ENCODE assay signal across 7 mouse cellular contexts in the genomic region with DNA sequence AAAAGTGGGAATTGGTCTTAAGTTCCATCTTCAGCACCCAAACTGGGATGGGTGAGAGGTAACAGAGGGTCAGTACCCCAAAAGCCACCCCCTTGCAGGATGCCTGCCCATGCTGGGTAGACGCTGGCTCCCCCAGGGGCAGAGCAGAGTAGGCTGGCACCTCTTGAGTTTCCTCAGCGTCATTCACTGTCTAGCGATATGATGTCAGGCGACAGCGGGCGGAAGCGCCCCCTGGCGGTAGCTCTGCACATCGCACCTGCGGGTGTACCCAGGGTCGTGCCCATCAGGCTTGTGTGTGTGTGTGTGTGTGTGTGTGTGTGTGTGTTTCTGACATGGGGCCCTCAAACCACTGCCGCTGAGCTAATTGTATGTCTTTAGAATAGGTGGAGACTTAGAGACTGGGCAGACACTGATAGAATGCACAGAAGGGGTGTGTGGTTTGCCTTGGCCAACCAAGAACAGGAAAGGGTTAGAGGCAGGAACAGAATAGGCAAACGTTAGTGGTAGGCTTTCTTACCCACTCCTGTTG. TPM values are rescaled to one million over a fixed set of nuclear protein-coding genes. Genes with fewer than 3 reads are reported as not detected.
DNase-seq lines count a peak whose midpoint lies in the region; ATAC-seq and TF ChIP-seq lines count a peak whose summit lies in the region.

No protein-coding gene starts in this region.

- H3K27me3 ChIP-seq in hindbrain, embryonic 13.5 days: peaks cover 4% of the 10 kb centered on the region; the same call in 1 of the 2 replicates

- no peak overlapping the region for H3K9ac ChIP-seq in hindbrain, embryonic 13.5 days

- DNase-seq in R1 (ENCODE audit: low read depth, low spot score): peak; percentile 72
- peak; percentile 73 for DNase-seq in cerebellum, adult 8-10 months
- peak; percentile 79 to 80 for DNase-seq in left cerebral cortex, adult 2 months (ENCODE audit: extremely low spot score in 1 of 2, low spot score in 2 of 2)
- peak; percentile 83 for DNase-seq in right cerebral cortex, postnatal 14 days

- WGBS in hindbrain, embryonic 13.5 days: 4% methylated on average over 13 of the region's 13 CpGs

- ATAC-seq in frontal cortex, adult (ENCODE audit: low TSS enrichment): peak; percentile 72
- ATAC-seq in hindbrain, embryonic 13.5 days (ENCODE audit: low FRiP score): peak; percentile 59; the same call in 1 of the 2 replicates
- ATAC-seq in megakaryocyte, adult 5-6 weeks (ENCODE audit: poor library complexity, severe bottlenecking): peak; percentile 90

- H3K36me3 ChIP-seq in hindbrain, embryonic 13.5 days: no peaks in the 10 kb centered on the region

- intact Hi-C loops in left cerebral cortex, adult 2 months (cut with DNase I): loop anchor here (2.0 to 10.0 kb wide), 2 partner anchors 147 to 525 kb away; partner anchors contain the start of gene Adnp

- H3K9me3 ChIP-seq in hindbrain, embryonic 13.5 days: no peaks in the 10 kb centered on the region

- no peak overlapping the region for H3K27ac ChIP-seq in hindbrain, embryonic 13.5 days
- H3K27ac ChIP-seq in left cerebral cortex, adult 2 months: no peak overlapping the region

- peak; percentile 87 for TF ChIP-seq CTCF in left cerebral cortex, adult 2 months (IDR thresholded peaks at IDR 0.05)

- no peaks in the 10 kb centered on the region for H3K4me1 ChIP-seq in hindbrain, embryonic 13.5 days (replicated peaks)

- H3K4me3 ChIP-seq in hindbrain, embryonic 13.5 days: no peak overlapping the region
- H3K4me3 ChIP-seq in left cerebral cortex, adult 2 months: no peak overlapping the region

- no peak overlapping the region for H3K4me2 ChIP-seq in hindbrain, embryonic 13.5 days

RNA-seq across cellular contexts. Expression of gene Cebpb, which starts 8.7 kb away (rescaled TPM):
- polyA plus RNA-seq in hindbrain, embryonic 13.5 days (2015; fragmentation: Nextera tagmentation; extraction: Ambion mirVana): 0.60 and 0.88 TPM in 2 replicates
- 10 to 100 TPM; 15.1 to 19.2 TPM for total RNA-seq in left cerebral cortex, adult 2 months (2021)
- 79.3 and 125 TPM in 2 replicates for total RNA-seq in megakaryocyte, adult 5-6 weeks (2015)
- total RNA-seq in megakaryocyte, adult 5-6 weeks (2017): 55.5 and 59.5 TPM in 2 replicates

RNA-seq across cellular contexts. Expression of gene Tmem189, which starts 9.7 kb away (rescaled TPM):
- 30.8 and 33.5 TPM in 2 replicates for polyA plus RNA-seq in hindbrain, embryonic 13.5 days (2015; fragmentation: Nextera tagmentation; extraction: Ambion mirVana)
- 10 to 100 TPM; 42.3 to 43.0 TPM for total RNA-seq in left cerebral cortex, adult 2 months (2021)
- 25.1 and 35.7 TPM in 2 replicates for total RNA-seq in megakaryocyte, adult 5-6 weeks (2015)
- total RNA-seq in megakaryocyte, adult 5-6 weeks (2017): 40.6 and 43.1 TPM in 2 replicates

RNA-seq across cellular contexts. Expression of gene Gm20431, which starts 18.7 kb away (rescaled TPM):
- 10.0 and 11.0 TPM in 2 replicates for polyA plus RNA-seq in hindbrain, embryonic 13.5 days (2015; fragmentation: Nextera tagmentation; extraction: Ambion mirVana)
- total RNA-seq in left cerebral cortex, adult 2 months (2021): 10 to 100 TPM; 29.1 to 38.0 TPM
- 6.1 and 22.8 TPM in 2 replicates for total RNA-seq in megakaryocyte, adult 5-6 weeks (2015)
- total RNA-seq in megakaryocyte, adult 5-6 weeks (2017): not detected in 2 replicates

RNA-seq across cellular contexts. Expression of gene Ube2v1, which starts 48.1 kb away (rescaled TPM):
- polyA plus RNA-seq in hindbrain, embryonic 13.5 days (2015; fragmentation: Nextera tagmentation; extraction: Ambion mirVana): 310 and 311 TPM in 2 replicates
- 100 to 1,000 TPM; 244 to 274 TPM for total RNA-seq in left cerebral cortex, adult 2 months (2021)
- total RNA-seq in megakaryocyte, adult 5-6 weeks (2015): 68.8 and 86.3 TPM in 2 replicates
- total RNA-seq in megakaryocyte, adult 5-6 weeks (2017): 45.1 and 51.9 TPM in 2 replicates
